Mouse (Mus musculus) skeletal muscle tissue, adult 2 months (tissue): ENCODE measurements around the gene Ltc4s.
A peak's percentile ranks its signal among the peaks of the same experiment; 100 is the strongest.

Experiments
- DNase-seq: peaks from one replicate; pipeline ENCODE4 v3.0.0-alpha.2; 2012; ENCODE audit warnings: low read depth, low spot score

Ltc4s gene

DNA sequence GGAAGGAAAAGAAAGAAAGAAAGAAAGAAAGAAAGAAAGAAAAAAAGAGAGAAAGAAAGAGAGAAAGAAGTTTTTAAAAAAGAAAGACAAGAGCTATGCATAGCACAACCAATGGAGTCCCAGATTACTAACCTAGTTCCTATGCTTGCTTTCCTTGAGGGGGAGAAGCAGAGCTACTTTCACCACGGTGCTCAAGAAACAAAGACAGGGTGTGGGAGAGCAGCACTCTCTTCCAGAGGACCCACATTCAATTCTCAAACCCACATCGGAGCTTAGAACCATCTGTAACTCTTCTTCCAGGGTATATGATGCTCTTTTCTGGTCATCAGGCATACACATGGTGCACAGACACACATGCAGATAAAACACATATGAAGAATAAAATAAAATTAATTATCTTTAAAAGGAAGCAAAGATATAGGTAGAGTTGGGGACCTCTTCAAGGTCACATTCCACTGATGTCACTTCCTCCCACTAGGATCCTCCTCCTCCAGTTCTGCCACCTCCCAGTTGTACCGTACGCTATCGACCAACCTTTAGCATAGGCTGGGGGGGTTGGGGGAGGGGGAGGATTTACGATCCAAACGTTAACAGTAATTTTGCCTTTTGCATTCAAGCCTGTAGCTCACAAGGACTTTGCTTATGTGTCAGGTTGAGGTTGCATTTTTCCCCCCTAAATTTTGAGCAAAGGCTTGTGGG is 10.2 kb upstream of the Ltc4s start:
- no peak for DNase-seq

- DNase-seq, result no peak
Measured at GRCm38 (mm10) chr11:50245269-50245668, 6.9 kb upstream of the Ltc4s start.

- no peak for DNase-seq
Measured at GRCm38 (mm10) chr11:50243926-50244325, 5.5 kb upstream of the Ltc4s start.

DNA sequence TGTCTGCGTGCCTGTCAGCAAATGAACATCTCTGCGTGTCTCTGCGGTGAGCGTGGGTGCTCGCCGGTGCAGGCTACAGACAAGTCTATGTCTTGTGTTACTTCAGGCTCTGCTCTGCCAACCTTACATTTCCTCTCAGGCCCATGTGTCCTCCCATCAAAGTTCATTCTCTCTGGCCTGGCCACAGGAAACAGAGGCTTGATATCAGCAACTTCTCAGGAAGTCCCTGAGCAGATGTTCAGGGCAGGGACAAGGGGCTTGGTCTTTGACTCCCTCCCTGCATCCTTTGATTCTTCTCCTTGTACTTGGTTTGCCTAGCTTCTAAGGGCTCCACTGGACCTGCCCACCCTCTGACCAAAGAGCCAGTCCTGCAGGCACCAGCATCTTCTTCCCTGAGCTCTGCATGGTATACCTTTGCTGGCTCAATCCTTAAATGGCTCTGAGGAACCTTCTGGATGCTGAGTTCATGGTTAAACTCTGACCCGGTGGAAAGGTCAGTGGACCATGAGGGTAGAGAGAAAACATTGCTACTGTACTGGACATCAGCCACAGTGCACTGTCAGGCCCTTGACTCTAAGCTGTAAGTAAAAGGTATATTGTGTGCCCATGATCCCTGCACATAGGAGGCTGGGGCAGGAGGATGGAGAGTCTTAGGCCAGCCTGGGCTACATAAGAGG is 2.0 kb upstream of the Ltc4s start:
- no peak for DNase-seq

- no peak for DNase-seq
Measured at GRCm38 (mm10) chr11:50238821-50239791, 690 bp upstream of the Ltc4s start.

GRCm38 (mm10) chr11:50236937-50237835 is 1.2 kb downstream of the Ltc4s start:
- no peak for DNase-seq

DNA sequence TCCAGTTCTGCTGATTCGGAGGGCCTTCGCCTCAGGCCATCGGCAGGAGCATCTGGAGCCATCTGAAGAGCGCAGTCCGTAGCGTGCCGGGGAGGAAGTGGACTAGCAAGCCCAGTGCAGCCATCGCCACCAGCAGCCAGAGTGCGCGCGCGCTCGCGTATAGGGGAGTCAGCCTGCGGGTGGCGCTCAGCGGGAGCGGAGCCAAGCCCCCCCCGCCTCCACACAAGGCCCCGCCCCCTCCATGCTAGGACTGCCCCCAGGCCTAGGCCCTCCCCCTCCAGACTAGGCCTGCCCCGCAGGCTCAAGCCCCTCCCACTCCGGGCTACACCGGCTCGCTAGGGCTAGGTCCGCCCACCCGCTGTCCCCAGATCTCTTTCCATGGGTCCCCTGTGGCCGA is 1.9 kb downstream of the Ltc4s start:
- DNase-seq, result peak; percentile 90

DNA sequence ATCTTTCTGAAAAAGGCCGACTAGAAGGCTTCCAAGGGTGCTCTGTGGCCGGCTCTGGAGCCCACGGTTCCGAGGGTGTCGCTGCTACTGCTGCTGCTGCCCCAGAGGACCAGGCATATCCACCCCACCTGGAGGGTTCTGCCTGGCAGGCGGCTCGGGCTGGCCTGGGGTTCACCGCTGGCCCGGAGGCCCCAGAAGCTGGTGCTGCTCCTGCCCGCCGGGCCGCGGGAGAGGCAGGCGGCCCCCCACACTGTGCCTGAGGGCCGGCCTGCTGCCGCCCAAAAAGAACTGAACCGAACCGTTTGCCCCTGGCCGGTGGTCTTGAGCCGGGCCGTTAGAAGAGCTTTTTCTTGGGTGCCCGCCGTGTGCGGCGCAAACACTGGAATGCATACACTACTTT is 3.8 kb downstream of the Ltc4s start:
- no peak for DNase-seq

DNA sequence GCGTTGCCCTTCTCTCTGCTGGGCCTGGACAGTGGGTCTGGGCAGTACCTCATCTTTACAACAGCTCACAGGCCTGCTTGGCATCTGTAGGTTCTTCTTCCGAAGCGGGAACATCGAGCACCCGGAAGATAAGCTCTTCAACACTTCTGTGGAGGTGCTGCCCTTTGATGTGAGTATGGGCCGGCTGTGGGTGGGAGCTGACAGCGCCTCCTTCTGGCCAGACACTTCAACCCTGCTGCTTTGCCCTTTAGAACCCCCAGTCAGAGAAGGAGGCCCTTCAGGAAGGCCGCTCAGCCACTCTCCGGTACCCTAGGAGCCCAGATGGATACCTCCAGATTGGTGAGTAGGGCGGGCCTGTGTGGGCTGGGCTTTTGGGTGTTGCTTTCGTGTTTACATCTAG is 4.4 kb downstream of the Ltc4s start:
- no peak for DNase-seq

DNA sequence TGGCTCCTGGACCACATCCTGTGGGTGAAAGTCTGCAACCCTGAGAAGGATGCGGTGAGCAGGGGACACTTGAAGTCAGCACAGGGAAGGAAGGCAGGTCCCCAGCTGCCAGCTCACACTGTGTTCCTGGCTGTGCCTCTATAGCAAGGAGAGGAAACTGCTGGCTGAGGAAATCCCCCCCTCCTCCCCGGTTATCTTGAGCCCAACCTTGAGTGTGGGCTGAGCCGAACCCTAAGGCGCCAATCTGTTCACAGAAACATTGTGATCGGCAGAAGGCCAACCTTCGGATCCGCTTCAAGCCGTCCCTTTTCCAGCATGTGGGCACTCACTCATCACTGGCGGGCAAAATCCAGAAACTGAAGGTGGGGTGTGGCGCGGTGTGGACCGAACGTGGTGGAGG is 5.4 kb downstream of the Ltc4s start:
- DNase-seq, result no peak

GRCm38 (mm10) chr11:50231411-50231810 is 7.0 kb downstream of the Ltc4s start:
- DNase-seq, result no peak

DNA sequence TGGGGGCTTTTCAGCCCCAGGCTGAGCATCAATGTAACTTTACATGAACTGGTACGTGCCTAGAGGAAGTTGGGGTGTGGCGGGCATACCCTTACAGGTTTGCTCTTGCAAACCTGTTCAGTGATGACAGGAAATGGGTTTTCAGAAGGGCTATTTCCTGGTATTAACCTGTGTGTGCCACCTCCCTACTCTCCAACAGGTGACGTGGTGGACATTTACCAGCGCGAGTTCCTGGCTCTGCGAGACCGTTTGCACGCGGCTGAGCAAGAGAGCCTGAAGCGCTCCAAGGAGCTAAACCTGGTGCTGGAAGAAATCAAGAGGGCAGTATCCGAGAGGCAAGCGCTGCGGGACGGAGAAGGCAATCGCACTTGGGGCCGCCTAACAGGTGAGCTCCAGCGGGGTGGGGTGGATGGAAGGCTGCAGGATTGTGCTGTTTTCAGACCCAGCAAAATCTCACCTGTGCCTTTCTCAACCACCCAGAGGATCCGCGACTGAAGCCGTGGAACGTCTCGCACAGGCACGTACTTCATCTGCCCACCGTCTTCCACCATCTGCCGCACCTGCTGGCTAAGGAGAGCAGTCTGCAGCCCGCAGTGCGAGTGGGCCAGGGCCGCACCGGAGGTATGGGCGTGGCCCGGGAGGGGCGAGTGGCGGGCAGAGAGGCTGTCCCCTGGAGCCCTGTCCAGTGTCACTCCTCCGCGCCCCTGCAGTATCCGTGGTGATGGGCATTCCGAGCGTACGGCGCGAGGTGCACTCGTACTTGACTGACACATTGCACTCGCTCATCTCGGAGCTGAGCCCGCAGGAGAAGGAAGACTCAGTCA is 7.7 kb downstream of the Ltc4s start:
- no peak for DNase-seq

- DNase-seq, result no peak
Measured at GRCm38 (mm10) chr11:50229252-50229910, 9.0 kb downstream of the Ltc4s start.

- DNase-seq, result no peak
Measured at GRCm38 (mm10) chr11:50228772-50229171, 9.6 kb downstream of the Ltc4s start.

GRCm38 (mm10) chr11:50227736-50228135 is 10.7 kb downstream of the Ltc4s start:
- DNase-seq, result no peak

DNA sequence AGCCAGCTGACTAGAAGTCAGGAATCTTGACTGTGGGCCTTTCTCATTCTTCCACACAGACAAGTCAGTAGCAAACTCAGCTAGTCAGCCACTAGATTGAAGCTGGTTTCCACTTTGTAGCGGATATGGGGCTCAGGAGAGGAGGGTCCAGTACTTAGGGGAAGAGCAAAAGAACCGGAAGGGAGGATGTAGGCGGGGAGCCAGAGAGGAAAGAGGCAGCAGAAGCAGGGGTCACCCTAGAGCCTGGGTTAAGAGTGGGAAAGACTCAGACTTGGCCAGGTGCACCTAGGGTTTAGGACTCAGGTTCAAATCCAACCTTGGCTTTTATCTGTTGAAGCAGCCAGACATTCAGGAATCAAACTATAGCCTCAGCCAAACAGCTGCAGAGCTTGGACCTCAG is 11.2 kb downstream of the Ltc4s start:
- no peak for DNase-seq

GRCm38 (mm10) chr11:50226406-50226805 is 12.0 kb downstream of the Ltc4s start:
- no peak for DNase-seq

GRCm38 (mm10) chr11:50225611-50226378 is 12.6 kb downstream of the Ltc4s start:
- no peak for DNase-seq
